In the genomic region with DNA sequence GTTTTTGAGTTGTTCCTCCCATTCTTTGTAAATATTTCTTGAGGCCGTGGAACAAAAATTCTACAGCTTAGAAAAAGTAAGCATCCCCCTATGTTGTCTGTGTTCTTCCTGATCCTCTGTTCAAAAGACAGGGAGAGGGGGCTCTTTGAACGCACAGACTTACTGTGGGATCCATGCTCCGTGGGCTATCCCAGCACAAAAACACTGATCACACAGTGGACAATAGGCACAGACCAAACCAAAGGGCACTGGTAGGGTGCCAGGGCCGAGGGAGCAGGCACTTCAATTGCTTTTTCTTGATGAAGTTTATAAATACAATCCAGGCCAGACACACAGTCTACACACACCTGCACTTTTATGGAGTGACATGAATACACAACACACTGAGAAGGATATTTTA, we compare ENCODE assay signal across 28 mouse cellular contexts.
A peak's percentile ranks its signal among the peaks of the same experiment; 100 is the strongest.
DNase-seq lines count a peak whose midpoint lies in the region; ATAC-seq and TF ChIP-seq lines count a peak whose summit lies in the region.
"Had no signal": no experiment of that assay in that cellular context is flagged by ENCODE, and none has a peak within 500 bp of the region (broad histone marks: within the 10 kb centered on the region; RNA-seq: fewer than 3 reads in every experiment).

No protein-coding gene starts in this region.

- ATAC-seq in forebrain, embryonic 11.5 days (replicated peaks; ENCODE audit: low FRiP score), result peak; percentile 60; the same call in 1 of the 2 replicates
- no peak for ATAC-seq in forebrain, embryonic 14.5 days
- no peak for ATAC-seq in hindbrain, embryonic 12.5 days (ENCODE audit: low FRiP score)
- no peak for ATAC-seq in hindbrain, embryonic 13.5 days (ENCODE audit: low FRiP score)
- no peak for ATAC-seq in midbrain, embryonic 12.5 days (ENCODE audit: low FRiP score, low read depth)
- ATAC-seq in midbrain, postnatal 0 days (ENCODE audit: low FRiP score), result no peak
- no peak for ATAC-seq in midbrain, embryonic 14.5 days (ENCODE audit: low FRiP score, low TSS enrichment)
- ATAC-seq: Patski had no signal

- H3K36me3 ChIP-seq in forebrain, embryonic 11.5 days (ENCODE audit: control insufficient read depth, insufficient read depth, low read length), result no peaks in the 10 kb centered on the region
- H3K36me3 ChIP-seq in forebrain, embryonic 14.5 days (ENCODE audit: control insufficient read depth, insufficient read depth, low read length), result no peaks in the 10 kb centered on the region
- H3K36me3 ChIP-seq in hindbrain, embryonic 12.5 days, result no peaks in the 10 kb centered on the region
- no peaks in the 10 kb centered on the region for H3K36me3 ChIP-seq in hindbrain, embryonic 13.5 days
- H3K36me3 ChIP-seq in midbrain, embryonic 12.5 days, result no peaks in the 10 kb centered on the region
- no peaks in the 10 kb centered on the region for H3K36me3 ChIP-seq in midbrain, postnatal 0 days (ENCODE audit: insufficient read depth, low read length)
- H3K36me3 ChIP-seq in midbrain, embryonic 14.5 days (ENCODE audit: control insufficient read depth, insufficient read depth, low read length), result no peaks in the 10 kb centered on the region
- H3K36me3 ChIP-seq: embryonic facial prominence, embryonic 13.5 days; hindbrain, embryonic 15.5 days; neural tube, embryonic 13.5 days had no signal

- DNase-seq in forebrain, embryonic 11.5 days (ENCODE audit: low spot score), result no peak
- DNase-seq in forebrain, embryonic 14.5 days (ENCODE audit: low spot score), result no peak
- no peak for DNase-seq in midbrain, postnatal 0 days (ENCODE audit: low spot score)
- DNase-seq in midbrain, embryonic 14.5 days, result peak; percentile 8
- DNase-seq: adrenal gland, postnatal 10 days; cerebellum, adult 11 months; cerebellum, adult 9-10 months; cerebellum, postnatal 36 days; gastrocnemius, postnatal 14 days; heart, postnatal 14 days; kidney, adult 2 months; kidney, postnatal 36 days; layer of hippocampus, postnatal 36 days; liver; lung, adult 2 months; lung, postnatal 10 days; retina, postnatal 1 day; right cerebral cortex, postnatal 14 days; thymus, postnatal 4 days had no signal

- H3K27ac ChIP-seq in forebrain, embryonic 11.5 days (ENCODE audit: low read depth, low read length), result peak overlapping the region; percentile 50; the same call in 1 of the 2 replicates
- no peak overlapping the region; the same call in 1 of the 2 replicates for H3K27ac ChIP-seq in forebrain, embryonic 14.5 days (ENCODE audit: low read depth, low read length)
- H3K27ac ChIP-seq in hindbrain, embryonic 12.5 days, result 0 out of 2 replicates have a peak overlapping the region, but pooled peaks have one; percentile 35
- no peak overlapping the region for H3K27ac ChIP-seq in hindbrain, embryonic 13.5 days
- H3K27ac ChIP-seq in midbrain, embryonic 12.5 days (replicated peaks), result peak overlapping the region; percentile 50
- H3K27ac ChIP-seq in midbrain, postnatal 0 days (ENCODE audit: low read depth, low read length), result no peak overlapping the region
- no peak overlapping the region for H3K27ac ChIP-seq in midbrain, embryonic 14.5 days (replicated peaks; ENCODE audit: low read depth, low read length)
- H3K27ac ChIP-seq: embryonic facial prominence, embryonic 13.5 days; hindbrain, embryonic 15.5 days; liver, embryonic 14.5 days; macrophage; neural tube, embryonic 13.5 days had no signal

- H3K4me2 ChIP-seq in forebrain, embryonic 11.5 days (ENCODE audit: low read depth, low read length, severe bottlenecking), result no peak overlapping the region
- H3K4me2 ChIP-seq in forebrain, embryonic 14.5 days (ENCODE audit: low read length), result no peak overlapping the region
- no peak overlapping the region for H3K4me2 ChIP-seq in hindbrain, embryonic 12.5 days (replicated peaks)
- no peak overlapping the region for H3K4me2 ChIP-seq in hindbrain, embryonic 13.5 days
- H3K4me2 ChIP-seq in midbrain, embryonic 12.5 days (replicated peaks), result no peak overlapping the region
- no peak overlapping the region for H3K4me2 ChIP-seq in midbrain, postnatal 0 days (ENCODE audit: low read depth, low read length, poor library complexity, severe bottlenecking)
- no peak overlapping the region for H3K4me2 ChIP-seq in midbrain, embryonic 14.5 days (ENCODE audit: low read length)
- H3K4me2 ChIP-seq: embryonic facial prominence, embryonic 13.5 days; hindbrain, embryonic 15.5 days; neural tube, embryonic 13.5 days had no signal

- no peaks in the 10 kb centered on the region for H3K9me3 ChIP-seq in forebrain, embryonic 11.5 days (ENCODE audit: control insufficient read depth, low read length)
- no peaks in the 10 kb centered on the region for H3K9me3 ChIP-seq in forebrain, embryonic 14.5 days (replicated peaks; ENCODE audit: control insufficient read depth, low read length)
- H3K9me3 ChIP-seq in hindbrain, embryonic 12.5 days (replicated peaks), result no peaks in the 10 kb centered on the region
- no peaks in the 10 kb centered on the region for H3K9me3 ChIP-seq in hindbrain, embryonic 13.5 days
- H3K9me3 ChIP-seq in midbrain, embryonic 12.5 days, result no peaks in the 10 kb centered on the region
- no peaks in the 10 kb centered on the region for H3K9me3 ChIP-seq in midbrain, postnatal 0 days (ENCODE audit: low read length)
- H3K9me3 ChIP-seq in midbrain, embryonic 14.5 days (ENCODE audit: control insufficient read depth, low read length), result no peaks in the 10 kb centered on the region
- H3K9me3 ChIP-seq: embryonic facial prominence, embryonic 13.5 days; hindbrain, embryonic 15.5 days; neural tube, embryonic 13.5 days had no signal

- H3K4me3 ChIP-seq in forebrain, embryonic 11.5 days (ENCODE audit: low read depth, low read length), result no peak overlapping the region
- H3K4me3 ChIP-seq in forebrain, embryonic 14.5 days (ENCODE audit: low read depth, low read length), result no peak overlapping the region
- H3K4me3 ChIP-seq in hindbrain, embryonic 12.5 days, result no peak overlapping the region
- no peak overlapping the region for H3K4me3 ChIP-seq in hindbrain, embryonic 13.5 days
- no peak overlapping the region for H3K4me3 ChIP-seq in midbrain, embryonic 12.5 days
- H3K4me3 ChIP-seq in midbrain, postnatal 0 days (ENCODE audit: low read depth, low read length), result no peak overlapping the region
- no peak overlapping the region for H3K4me3 ChIP-seq in midbrain, embryonic 14.5 days (replicated peaks; ENCODE audit: low read depth, low read length)
- H3K4me3 ChIP-seq: embryonic facial prominence, embryonic 13.5 days; hindbrain, embryonic 15.5 days; neural tube, embryonic 13.5 days had no signal

- no peak for TF ChIP-seq CTCF in midbrain, postnatal 0 days (IDR thresholded peaks at IDR 0.05)

- H3K27me3 ChIP-seq in forebrain, embryonic 11.5 days (ENCODE audit: control insufficient read depth, insufficient read depth, low read length), result no peaks in the 10 kb centered on the region
- no peaks in the 10 kb centered on the region for H3K27me3 ChIP-seq in forebrain, embryonic 14.5 days (replicated peaks; ENCODE audit: control insufficient read depth, insufficient read depth, low read length)
- H3K27me3 ChIP-seq in hindbrain, embryonic 12.5 days, result no peaks in the 10 kb centered on the region
- H3K27me3 ChIP-seq in hindbrain, embryonic 13.5 days, result no peaks in the 10 kb centered on the region
- no peaks in the 10 kb centered on the region for H3K27me3 ChIP-seq in midbrain, embryonic 12.5 days
- no peaks in the 10 kb centered on the region for H3K27me3 ChIP-seq in midbrain, postnatal 0 days (ENCODE audit: insufficient read depth, low read length)
- no peaks in the 10 kb centered on the region for H3K27me3 ChIP-seq in midbrain, embryonic 14.5 days (ENCODE audit: control insufficient read depth, insufficient read depth, low read length)
- H3K27me3 ChIP-seq: embryonic facial prominence, embryonic 13.5 days; hindbrain, embryonic 15.5 days; neural tube, embryonic 13.5 days had no signal

- H3K4me1 ChIP-seq in forebrain, embryonic 11.5 days (replicated peaks; ENCODE audit: control insufficient read depth, insufficient read depth, low read length), result 0 out of 2 replicates have a peak, but pooled peaks cover 2% of the 10 kb centered on the region
- peaks cover 5% of the 10 kb centered on the region; the same call in 1 of the 2 replicates for H3K4me1 ChIP-seq in forebrain, embryonic 14.5 days (ENCODE audit: control insufficient read depth, insufficient read depth, low read length)
- peaks cover 4% of the 10 kb centered on the region for H3K4me1 ChIP-seq in hindbrain, embryonic 12.5 days
- peaks cover 7% of the 10 kb centered on the region; the same call in 1 of the 2 replicates for H3K4me1 ChIP-seq in hindbrain, embryonic 13.5 days (replicated peaks)
- peaks cover 15% of the 10 kb centered on the region for H3K4me1 ChIP-seq in midbrain, embryonic 12.5 days
- H3K4me1 ChIP-seq in midbrain, postnatal 0 days (ENCODE audit: insufficient read depth, low read length), result no peaks in the 10 kb centered on the region
- H3K4me1 ChIP-seq in midbrain, embryonic 14.5 days (ENCODE audit: control insufficient read depth, insufficient read depth, low read length), result peaks cover 5% of the 10 kb centered on the region; the same call in 1 of the 2 replicates
- H3K4me1 ChIP-seq: embryonic facial prominence, embryonic 13.5 days had no signal

- 34% methylated on average over 4 of the region's 4 CpGs for WGBS in forebrain, embryonic 11.5 days
- WGBS in forebrain, embryonic 14.5 days, result 34% methylated on average over 4 of the region's 4 CpGs
- WGBS in hindbrain, embryonic 12.5 days, result 42% methylated on average over 4 of the region's 4 CpGs
- 29% methylated on average over 4 of the region's 4 CpGs for WGBS in hindbrain, embryonic 13.5 days
- 34% methylated on average over 4 of the region's 4 CpGs for WGBS in midbrain, embryonic 12.5 days
- 28% methylated on average over 4 of the region's 4 CpGs for WGBS in midbrain, postnatal 0 days
- 21% methylated on average over 4 of the region's 4 CpGs for WGBS in midbrain, embryonic 14.5 days

- no peak overlapping the region for H3K9ac ChIP-seq in forebrain, embryonic 11.5 days (ENCODE audit: low read length)
- no peak overlapping the region for H3K9ac ChIP-seq in forebrain, embryonic 14.5 days (ENCODE audit: low read length)
- no peak overlapping the region for H3K9ac ChIP-seq in hindbrain, embryonic 12.5 days
- H3K9ac ChIP-seq in hindbrain, embryonic 13.5 days, result no peak overlapping the region
- no peak overlapping the region for H3K9ac ChIP-seq in midbrain, embryonic 12.5 days (replicated peaks)
- H3K9ac ChIP-seq in midbrain, postnatal 0 days (replicated peaks; ENCODE audit: low read length, poor library complexity, severe bottlenecking), result no peak overlapping the region
- no peak overlapping the region for H3K9ac ChIP-seq in midbrain, embryonic 14.5 days (replicated peaks; ENCODE audit: low read length)
- H3K9ac ChIP-seq: embryonic facial prominence, embryonic 13.5 days; hindbrain, embryonic 15.5 days; liver, embryonic 14.5 days; neural tube, embryonic 13.5 days had no signal

Comparison
In these comparisons a context has a peak if more than half of its experiments do, and no peak if none do; other contexts are left out.
1. H3K27ac ChIP-seq: peak in forebrain, embryonic 11.5 days (single experiment), hindbrain, embryonic 12.5 days (single experiment) and midbrain, embryonic 12.5 days (single experiment); none in forebrain, embryonic 14.5 days (single experiment), hindbrain, embryonic 13.5 days (single experiment), midbrain, postnatal 0 days (single experiment) and midbrain, embryonic 14.5 days (single experiment).